In genomic region chr6:101411064-101411463, GRCm38 (mm10) we compare ENCODE assay signal across 15 mouse cellular contexts.
"Had no signal": no experiment of that assay in that cellular context is flagged by ENCODE, and none has a peak within 500 bp of the region (broad histone marks: within the 10 kb centered on the region; RNA-seq: fewer than 3 reads in every experiment).

No protein-coding gene starts in this region.

- H3K4me2 ChIP-seq: intestine, embryonic 15.5 days; limb, embryonic 15.5 days; liver, embryonic 12.5 days; lung, embryonic 14.5 days; midbrain, embryonic 11.5 days had no signal

- H3K4me1 ChIP-seq: intestine, embryonic 15.5 days; limb, embryonic 15.5 days; liver, embryonic 12.5 days had no signal

- H3K27me3 ChIP-seq: intestine, embryonic 15.5 days; limb, embryonic 15.5 days; liver, embryonic 12.5 days had no signal

- H3K9ac ChIP-seq: intestine, embryonic 15.5 days; limb, embryonic 15.5 days; liver, embryonic 12.5 days; lung, embryonic 14.5 days had no signal

- H3K9me3 ChIP-seq: intestine, embryonic 15.5 days; limb, embryonic 15.5 days; liver, embryonic 12.5 days had no signal

- H3K36me3 ChIP-seq: intestine, embryonic 15.5 days; limb, embryonic 15.5 days; liver, embryonic 12.5 days had no signal

- ATAC-seq: intestine, embryonic 15.5 days; liver, embryonic 12.5 days; midbrain, embryonic 16.5 days had no signal

- H3K4me3 ChIP-seq: intestine, embryonic 15.5 days; layer of hippocampus, adult 2 months; left cerebral cortex, adult 2 months; limb, embryonic 15.5 days; liver, embryonic 12.5 days had no signal

- H3K27ac ChIP-seq: intestine, embryonic 15.5 days; layer of hippocampus, adult 2 months; left cerebral cortex, adult 2 months; limb, embryonic 15.5 days; liver, embryonic 12.5 days had no signal

- DNase-seq: kidney, adult 2 months; kidney, postnatal 4 days; lung, embryonic 14.5 days; lung, postnatal 10 days; lung, postnatal 4 days; right cerebral cortex, adult 18-20 months; right cerebral cortex, postnatal 25 days; thymus, postnatal 36 days had no signal
